Mouse (Mus musculus): ENCODE results near the gene Uqcc2. TPM values are rescaled to one million over a fixed set of nuclear protein-coding genes. Genes with fewer than 3 reads are reported as not detected.

The Uqcc2 gene
- polyA plus RNA-seq, 1 experiment from 2014 or later = 267 TPM

- Histone ChIP-seq H3K27ac (ENCODE audit: low read length) (no peak overlapping the region), H3K4me2 (ENCODE audit: low read depth, low read length) (no peak overlapping the region), H3K9ac (ENCODE audit: low read length) (no peak overlapping the region), H3K36me3 (ENCODE audit: control insufficient read depth, insufficient read depth, low read length) (0 out of 2 replicates have a peak, but pooled peaks cover 12% of the 10 kb centered on the region), H3K27me3 (ENCODE audit: control insufficient read depth, insufficient read depth, low read length) (no peaks in the 10 kb centered on the region), H3K4me3 (replicated peaks; ENCODE audit: low read length) (no peak overlapping the region), H3K9me3 (replicated peaks; ENCODE audit: control insufficient read depth, low read length) (no peaks in the 10 kb centered on the region), H3K4me1 (ENCODE audit: control insufficient read depth, insufficient read depth, low read length) (peaks cover 19% of the 10 kb centered on the region; the same call in 1 of the 2 replicates)
- WGBS = 85% methylated on average over 7 of the region's 7 CpGs
- ATAC-seq (ENCODE audit: insufficient read depth, low FRiP score) = no peak
Measured at GRCm38 (mm10) chr17:27123813-27124375, 9.8 kb downstream of the Uqcc2 start.

- Histone ChIP-seq H3K4me1 (ENCODE audit: control insufficient read depth, insufficient read depth, low read length) (peaks cover 19% of the 10 kb centered on the region; the same call in 1 of the 2 replicates), H3K4me2 (ENCODE audit: low read depth, low read length) (no peak overlapping the region), H3K36me3 (ENCODE audit: control insufficient read depth, insufficient read depth, low read length) (0 out of 2 replicates have a peak, but pooled peaks cover 12% of the 10 kb centered on the region), H3K9me3 (replicated peaks; ENCODE audit: control insufficient read depth, low read length) (no peaks in the 10 kb centered on the region), H3K27me3 (ENCODE audit: control insufficient read depth, insufficient read depth, low read length) (no peaks in the 10 kb centered on the region), H3K27ac (ENCODE audit: low read length) (no peak overlapping the region), H3K4me3 (replicated peaks; ENCODE audit: low read length) (no peak overlapping the region), H3K9ac (ENCODE audit: low read length) (no peak overlapping the region)
- ATAC-seq (ENCODE audit: insufficient read depth, low FRiP score) = no peak
- 74% methylated on average over 2 of the region's 2 CpGs for WGBS
Measured at GRCm38 (mm10) chr17:27123103-27123502, 10.6 kb downstream of the Uqcc2 start.

- peaks cover 19% of the 10 kb centered on the region; the same call in 1 of the 2 replicates for H3K4me1 ChIP-seq (ENCODE audit: control insufficient read depth, insufficient read depth, low read length)
- no peaks in the 10 kb centered on the region for H3K27me3 ChIP-seq (ENCODE audit: control insufficient read depth, insufficient read depth, low read length)
- no peak overlapping the region for H3K27ac ChIP-seq (ENCODE audit: low read length)
- no peaks in the 10 kb centered on the region for H3K9me3 ChIP-seq (replicated peaks; ENCODE audit: control insufficient read depth, low read length)
- H3K4me2 ChIP-seq (ENCODE audit: low read depth, low read length) = no peak overlapping the region
- no peak overlapping the region for H3K4me3 ChIP-seq (replicated peaks; ENCODE audit: low read length)
- H3K9ac ChIP-seq (ENCODE audit: low read length) = no peak overlapping the region
- H3K36me3 ChIP-seq (ENCODE audit: control insufficient read depth, insufficient read depth, low read length) = 0 out of 2 replicates have a peak, but pooled peaks cover 12% of the 10 kb centered on the region
- no peak for ATAC-seq (ENCODE audit: insufficient read depth, low FRiP score)
- WGBS = 65% methylated on average over 11 of the region's 11 CpGs
Measured at GRCm38 (mm10) chr17:27122701-27123100, 11.0 kb downstream of the Uqcc2 start.

- Histone ChIP-seq H3K4me1 (ENCODE audit: control insufficient read depth, insufficient read depth, low read length) (peaks cover 18% of the 10 kb centered on the region; the same call in 1 of the 2 replicates), H3K27me3 (ENCODE audit: control insufficient read depth, insufficient read depth, low read length) (no peaks in the 10 kb centered on the region), H3K4me2 (ENCODE audit: low read depth, low read length) (no peak overlapping the region), H3K27ac (ENCODE audit: low read length) (no peak overlapping the region), H3K4me3 (replicated peaks; ENCODE audit: low read length) (no peak overlapping the region), H3K36me3 (ENCODE audit: control insufficient read depth, insufficient read depth, low read length) (peaks cover 18% of the 10 kb centered on the region; the same call in 1 of the 2 replicates), H3K9ac (ENCODE audit: low read length) (no peak overlapping the region), H3K9me3 (replicated peaks; ENCODE audit: control insufficient read depth, low read length) (no peaks in the 10 kb centered on the region; the same call in 1 of the 2 replicates)
- ATAC-seq (ENCODE audit: insufficient read depth, low FRiP score) = no peak
- WGBS = 79% methylated on average over 7 of the region's 7 CpGs
Measured at GRCm38 (mm10) chr17:27121781-27122180, 11.9 kb downstream of the Uqcc2 start.

GRCm38 (mm10) chr17:27121266-27121665 lies 12.4 kb downstream of the Uqcc2 start:
- Histone ChIP-seq H3K27ac (ENCODE audit: low read length) (no peak overlapping the region), H3K27me3 (ENCODE audit: control insufficient read depth, insufficient read depth, low read length) (no peaks in the 10 kb centered on the region), H3K4me2 (ENCODE audit: low read depth, low read length) (no peak overlapping the region), H3K4me1 (ENCODE audit: control insufficient read depth, insufficient read depth, low read length) (peaks cover 13% of the 10 kb centered on the region; the same call in 1 of the 2 replicates), H3K36me3 (ENCODE audit: control insufficient read depth, insufficient read depth, low read length) (peaks cover 21% of the 10 kb centered on the region; the same call in 1 of the 2 replicates), H3K4me3 (replicated peaks; ENCODE audit: low read length) (no peak overlapping the region), H3K9me3 (replicated peaks; ENCODE audit: control insufficient read depth, low read length) (no peaks in the 10 kb centered on the region; the same call in 1 of the 2 replicates), H3K9ac (ENCODE audit: low read length) (no peak overlapping the region)
- 52% methylated on average over 14 of the region's 14 CpGs for WGBS
- ATAC-seq (ENCODE audit: insufficient read depth, low FRiP score) = no peak

GRCm38 (mm10) chr17:27120561-27121024 lies 13.1 kb downstream of the Uqcc2 start:
- 18% methylated on average over 18 of the region's 18 CpGs for WGBS
- Histone ChIP-seq H3K9ac (ENCODE audit: low read length) (no peak overlapping the region), H3K36me3 (ENCODE audit: control insufficient read depth, insufficient read depth, low read length) (peaks cover 24% of the 10 kb centered on the region; the same call in 1 of the 2 replicates), H3K4me1 (ENCODE audit: control insufficient read depth, insufficient read depth, low read length) (peaks cover 12% of the 10 kb centered on the region; the same call in 1 of the 2 replicates), H3K9me3 (replicated peaks; ENCODE audit: control insufficient read depth, low read length) (no peaks in the 10 kb centered on the region; the same call in 1 of the 2 replicates), H3K4me2 (ENCODE audit: low read depth, low read length) (no peak overlapping the region), H3K4me3 (replicated peaks; ENCODE audit: low read length) (no peak overlapping the region), H3K27me3 (ENCODE audit: control insufficient read depth, insufficient read depth, low read length) (no peaks in the 10 kb centered on the region), H3K27ac (ENCODE audit: low read length) (no peak overlapping the region)
- no peak for ATAC-seq (ENCODE audit: insufficient read depth, low FRiP score)

- H3K4me3 ChIP-seq (replicated peaks; ENCODE audit: low read length) = no peak overlapping the region
- 65% methylated on average over 8 of the region's 8 CpGs for WGBS
- peaks cover 24% of the 10 kb centered on the region; the same call in 1 of the 2 replicates for H3K36me3 ChIP-seq (ENCODE audit: control insufficient read depth, insufficient read depth, low read length)
- H3K4me2 ChIP-seq (ENCODE audit: low read depth, low read length) = no peak overlapping the region
- ATAC-seq (ENCODE audit: insufficient read depth, low FRiP score) = no peak; the same call in 1 of the 2 replicates
- H3K27me3 ChIP-seq (ENCODE audit: control insufficient read depth, insufficient read depth, low read length) = no peaks in the 10 kb centered on the region
- no peak overlapping the region for H3K9ac ChIP-seq (ENCODE audit: low read length)
- H3K4me1 ChIP-seq (ENCODE audit: control insufficient read depth, insufficient read depth, low read length) = peaks cover 12% of the 10 kb centered on the region; the same call in 1 of the 2 replicates
- no peaks in the 10 kb centered on the region; the same call in 1 of the 2 replicates for H3K9me3 ChIP-seq (replicated peaks; ENCODE audit: control insufficient read depth, low read length)
- H3K27ac ChIP-seq (ENCODE audit: low read length) = no peak overlapping the region
Measured at GRCm38 (mm10) chr17:27119954-27120353, 13.8 kb downstream of the Uqcc2 start.

GRCm38 (mm10) chr17:27119540-27119895 lies 14.2 kb downstream of the Uqcc2 start:
- H3K27ac ChIP-seq (ENCODE audit: low read length) = no peak overlapping the region
- H3K4me3 ChIP-seq (replicated peaks; ENCODE audit: low read length) = no peak overlapping the region
- 74% methylated on average over 4 of the region's 4 CpGs for WGBS
- H3K9ac ChIP-seq (ENCODE audit: low read length) = no peak overlapping the region
- H3K9me3 ChIP-seq (replicated peaks; ENCODE audit: control insufficient read depth, low read length) = no peaks in the 10 kb centered on the region; the same call in 1 of the 2 replicates
- H3K36me3 ChIP-seq (ENCODE audit: control insufficient read depth, insufficient read depth, low read length) = peaks cover 24% of the 10 kb centered on the region; the same call in 1 of the 2 replicates
- peaks cover 12% of the 10 kb centered on the region; the same call in 1 of the 2 replicates for H3K4me1 ChIP-seq (ENCODE audit: control insufficient read depth, insufficient read depth, low read length)
- H3K4me2 ChIP-seq (ENCODE audit: low read depth, low read length) = no peak overlapping the region
- no peaks in the 10 kb centered on the region for H3K27me3 ChIP-seq (ENCODE audit: control insufficient read depth, insufficient read depth, low read length)
- no peak for ATAC-seq (ENCODE audit: insufficient read depth, low FRiP score)
